Mouse (Mus musculus): ENCODE measurements around the gene Fam19a5. TPM values are rescaled to one million over a fixed set of nuclear protein-coding genes. Genes with fewer than 3 reads are reported as not detected.
A peak's percentile ranks its signal among the peaks of the same experiment; 100 is the strongest.

Fam19a5 gene
- total and polyA plus RNA-seq, 2 experiments from 2014 or later = 33.0 to 145 TPM

DNA sequence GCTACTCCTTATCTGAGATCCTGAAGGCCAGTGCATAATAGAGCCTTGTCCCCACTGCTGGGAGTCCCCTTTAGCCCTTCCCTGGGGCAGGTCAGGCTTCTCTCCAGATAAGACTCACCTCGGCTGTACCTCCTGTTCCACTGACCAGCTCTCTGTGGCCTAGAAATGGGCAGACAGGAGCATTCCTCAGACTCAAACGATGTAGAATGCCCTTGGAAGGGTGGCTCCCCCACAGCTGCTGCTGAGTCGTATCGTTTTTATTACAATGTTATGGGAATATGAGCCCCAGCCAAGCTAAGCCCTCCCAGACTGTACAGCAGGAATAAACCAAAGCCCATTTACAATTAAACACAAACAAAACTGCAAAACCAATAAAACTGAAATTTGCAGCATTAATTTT is 167.7 kb downstream of the Fam19a5 start:
- Histone ChIP-seq H3K4me2 (ENCODE audit: low read depth, low read length, poor library complexity, severe bottlenecking) (no peak overlapping the region), H3K4me3 (ENCODE audit: low read depth, low read length) (no peak overlapping the region), H3K27ac (ENCODE audit: low read depth, low read length) (peak overlapping the region; percentile 32; the same call in 1 of the 2 replicates), H3K4me1 (ENCODE audit: insufficient read depth, low read length) (peaks cover 14% of the 10 kb centered on the region; the same call in 1 of the 2 replicates), H3K9me3 (ENCODE audit: low read length) (no peaks in the 10 kb centered on the region), H3K27me3 (ENCODE audit: insufficient read depth, low read length) (no peaks in the 10 kb centered on the region), H3K36me3 (ENCODE audit: insufficient read depth, low read length) (no peaks in the 10 kb centered on the region), H3K9ac (replicated peaks; ENCODE audit: low read length, poor library complexity, severe bottlenecking) (no peak overlapping the region)
- no peak for ATAC-seq (ENCODE audit: low FRiP score)
- DNase-seq (ENCODE audit: low spot score) = no peak
- 47% methylated on average over 4 of the region's 4 CpGs for WGBS
- TF ChIP-seq CTCF (IDR thresholded peaks at IDR 0.05) = no peak

- 50% methylated on average over 8 of the region's 8 CpGs for WGBS
- Histone ChIP-seq H3K4me2 (ENCODE audit: low read depth, low read length, poor library complexity, severe bottlenecking) (no peak overlapping the region), H3K4me3 (ENCODE audit: low read depth, low read length) (no peak overlapping the region), H3K36me3 (ENCODE audit: insufficient read depth, low read length) (no peaks in the 10 kb centered on the region), H3K27ac (ENCODE audit: low read depth, low read length) (no peak overlapping the region; the same call in 1 of the 2 replicates), H3K27me3 (ENCODE audit: insufficient read depth, low read length) (no peaks in the 10 kb centered on the region), H3K9ac (replicated peaks; ENCODE audit: low read length, poor library complexity, severe bottlenecking) (no peak overlapping the region), H3K9me3 (ENCODE audit: low read length) (no peaks in the 10 kb centered on the region), H3K4me1 (ENCODE audit: insufficient read depth, low read length) (peaks cover 14% of the 10 kb centered on the region; the same call in 1 of the 2 replicates)
- DNase-seq (ENCODE audit: low spot score) (peak; percentile 43), ATAC-seq (ENCODE audit: low FRiP score) (no peak)
- TF ChIP-seq CTCF (IDR thresholded peaks at IDR 0.05) = no peak
These were observed 168.1 kb downstream of the Fam19a5 start for GRCm38 (mm10) chr15:87712221-87712620.

DNA sequence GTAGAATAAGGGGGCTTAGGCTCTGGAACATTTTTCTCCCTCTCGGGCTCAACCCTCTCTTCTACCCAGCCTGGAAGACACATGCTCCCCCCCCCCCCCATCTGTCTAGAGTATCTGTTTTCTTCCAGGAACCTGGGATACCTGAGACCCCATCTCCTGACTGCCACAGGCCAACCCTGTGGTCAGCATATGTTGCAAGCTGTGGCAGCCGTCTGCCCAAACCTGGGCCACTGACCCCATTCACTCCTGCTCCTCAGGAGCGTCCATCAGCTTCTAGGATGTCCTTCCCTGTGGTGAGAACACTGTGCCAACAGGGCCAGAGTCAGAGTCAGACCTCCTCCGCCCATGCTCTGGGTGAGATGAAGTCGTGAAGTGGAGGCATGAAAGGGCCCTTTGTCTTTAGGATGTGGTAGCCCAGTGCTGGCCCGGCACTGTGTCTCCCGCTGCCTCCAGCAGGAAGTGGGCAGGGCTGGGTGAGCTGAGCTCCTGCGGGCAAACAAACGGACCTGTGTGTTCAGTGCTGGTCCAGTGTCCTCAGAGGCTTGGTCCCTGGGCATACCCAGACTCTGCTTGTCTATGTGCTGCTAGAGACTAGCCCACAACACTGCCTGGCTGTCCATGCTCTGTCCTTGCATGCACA is 171.1 kb downstream of the Fam19a5 start:
- no peaks in the 10 kb centered on the region for H3K27me3 ChIP-seq (ENCODE audit: insufficient read depth, low read length)
- H3K4me1 ChIP-seq (ENCODE audit: insufficient read depth, low read length) = peaks cover 14% of the 10 kb centered on the region; the same call in 1 of the 2 replicates
- H3K9ac ChIP-seq (replicated peaks; ENCODE audit: low read length, poor library complexity, severe bottlenecking) = no peak overlapping the region
- DNase-seq (ENCODE audit: low spot score) (peak; percentile 63), ATAC-seq (ENCODE audit: low FRiP score) (peak; percentile 75)
- TF ChIP-seq CTCF (IDR thresholded peaks at IDR 0.05) = no peak
- no peaks in the 10 kb centered on the region for H3K36me3 ChIP-seq (ENCODE audit: insufficient read depth, low read length)
- no peak overlapping the region for H3K4me3 ChIP-seq (ENCODE audit: low read depth, low read length)
- 58% methylated on average over 9 of the region's 9 CpGs for WGBS
- H3K27ac ChIP-seq (ENCODE audit: low read depth, low read length) = no peak overlapping the region
- H3K4me2 ChIP-seq (ENCODE audit: low read depth, low read length, poor library complexity, severe bottlenecking) = no peak overlapping the region
- H3K9me3 ChIP-seq (ENCODE audit: low read length) = no peaks in the 10 kb centered on the region

DNA sequence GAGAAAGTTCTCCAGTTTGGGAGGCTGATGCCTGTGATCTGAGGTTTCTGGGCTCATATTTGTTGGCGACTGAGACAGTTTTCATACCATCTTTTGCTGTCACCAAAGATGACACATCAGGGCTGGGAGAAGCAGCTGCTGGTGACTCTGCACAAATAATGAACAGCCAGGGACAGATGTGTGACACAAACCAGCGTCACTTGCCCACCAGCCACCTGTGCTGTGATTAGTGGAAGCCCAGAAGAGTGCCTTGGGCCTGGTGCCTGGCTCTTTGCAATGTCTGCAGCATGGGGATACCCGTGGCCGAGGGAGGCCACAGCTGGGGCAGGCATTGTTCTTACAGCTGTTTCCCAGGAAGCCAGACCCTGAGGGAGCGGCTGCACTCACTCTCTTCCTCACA is 173.0 kb downstream of the Fam19a5 start:
- no peak for DNase-seq (ENCODE audit: low spot score)
- no peak for TF ChIP-seq CTCF (IDR thresholded peaks at IDR 0.05)
- peaks cover 4% of the 10 kb centered on the region; the same call in 1 of the 2 replicates for H3K36me3 ChIP-seq (ENCODE audit: insufficient read depth, low read length)
- H3K4me2 ChIP-seq (ENCODE audit: low read depth, low read length, poor library complexity, severe bottlenecking) = no peak overlapping the region
- no peaks in the 10 kb centered on the region for H3K27me3 ChIP-seq (ENCODE audit: insufficient read depth, low read length)
- no peak for ATAC-seq (ENCODE audit: low FRiP score)
- no peak overlapping the region for H3K9ac ChIP-seq (replicated peaks; ENCODE audit: low read length, poor library complexity, severe bottlenecking)
- no peak overlapping the region for H3K4me3 ChIP-seq (ENCODE audit: low read depth, low read length)
- H3K9me3 ChIP-seq (ENCODE audit: low read length) = no peaks in the 10 kb centered on the region
- no peak overlapping the region for H3K27ac ChIP-seq (ENCODE audit: low read depth, low read length)
- 0 out of 2 replicates have a peak, but pooled peaks cover 7% of the 10 kb centered on the region for H3K4me1 ChIP-seq (ENCODE audit: insufficient read depth, low read length)
- WGBS = 48% methylated on average over 5 of the region's 5 CpGs

- Histone ChIP-seq H3K27me3 (ENCODE audit: insufficient read depth, low read length) (no peaks in the 10 kb centered on the region), H3K4me1 (ENCODE audit: insufficient read depth, low read length) (no peaks in the 10 kb centered on the region), H3K36me3 (ENCODE audit: insufficient read depth, low read length) (peaks cover 7% of the 10 kb centered on the region), H3K9ac (replicated peaks; ENCODE audit: low read length, poor library complexity, severe bottlenecking) (no peak overlapping the region), H3K4me3 (ENCODE audit: low read depth, low read length) (no peak overlapping the region), H3K4me2 (ENCODE audit: low read depth, low read length, poor library complexity, severe bottlenecking) (no peak overlapping the region), H3K9me3 (ENCODE audit: low read length) (no peaks in the 10 kb centered on the region), H3K27ac (ENCODE audit: low read depth, low read length) (no peak overlapping the region)
- no peak for TF ChIP-seq CTCF (IDR thresholded peaks at IDR 0.05)
- ATAC-seq (ENCODE audit: low FRiP score) (no peak), DNase-seq (ENCODE audit: low spot score) (peak; percentile 31)
- 77% methylated on average over 5 of the region's 5 CpGs for WGBS
These were observed 179.4 kb downstream of the Fam19a5 start for GRCm38 (mm10) chr15:87723455-87723986.

DNA sequence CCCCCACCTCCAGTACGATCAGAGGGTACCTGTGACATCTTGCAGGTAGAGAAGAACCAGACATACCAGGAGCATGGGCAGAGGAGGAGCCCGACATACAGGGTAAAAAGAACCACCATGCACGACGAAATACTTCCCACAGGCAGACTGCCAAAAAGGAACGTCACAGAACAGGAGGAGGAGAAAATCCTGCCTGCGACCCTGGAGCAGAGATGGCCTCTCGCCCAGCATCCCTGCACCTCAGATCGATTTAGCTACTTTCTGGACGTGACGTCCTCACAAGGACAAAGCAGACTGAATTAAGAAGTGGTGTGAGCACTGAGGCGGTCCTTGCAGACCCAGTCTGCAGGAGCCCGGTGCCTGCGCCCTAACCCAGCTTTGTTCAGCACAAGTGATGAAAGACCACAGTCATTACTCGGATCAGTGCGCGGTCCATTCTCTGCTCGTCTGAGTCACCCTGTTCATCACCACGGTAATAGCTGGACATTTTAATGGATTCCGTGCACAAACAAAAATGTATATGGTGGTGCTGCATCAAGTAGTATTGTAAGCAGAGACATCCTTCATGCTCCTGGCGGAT is 182.6 kb downstream of the Fam19a5 start:
- H3K9ac ChIP-seq (replicated peaks; ENCODE audit: low read length, poor library complexity, severe bottlenecking) = no peak overlapping the region
- no peak overlapping the region for H3K4me2 ChIP-seq (ENCODE audit: low read depth, low read length, poor library complexity, severe bottlenecking)
- peaks cover 4% of the 10 kb centered on the region for H3K36me3 ChIP-seq (ENCODE audit: insufficient read depth, low read length)
- no peak for ATAC-seq (ENCODE audit: low FRiP score)
- H3K4me1 ChIP-seq (ENCODE audit: insufficient read depth, low read length) = no peaks in the 10 kb centered on the region
- no peak overlapping the region for H3K4me3 ChIP-seq (ENCODE audit: low read depth, low read length)
- no peak overlapping the region for H3K27ac ChIP-seq (ENCODE audit: low read depth, low read length)
- WGBS = 57% methylated on average over 20 of the region's 20 CpGs
- TF ChIP-seq CTCF (IDR thresholded peaks at IDR 0.05) = no peak
- no peaks in the 10 kb centered on the region for H3K9me3 ChIP-seq (ENCODE audit: low read length)
- H3K27me3 ChIP-seq (ENCODE audit: insufficient read depth, low read length) = no peaks in the 10 kb centered on the region
- DNase-seq (ENCODE audit: low spot score) = peak; percentile 45

All from midbrain, postnatal 0 days (tissue).